Mouse (Mus musculus) right cerebral cortex, postnatal 14 days (tissue): ENCODE measurements around the gene Aurka.

Source experiments
- DNase-seq: peaks from one replicate; pipeline ENCODE4 v3.0.0; 2022

The Aurka gene

DNA sequence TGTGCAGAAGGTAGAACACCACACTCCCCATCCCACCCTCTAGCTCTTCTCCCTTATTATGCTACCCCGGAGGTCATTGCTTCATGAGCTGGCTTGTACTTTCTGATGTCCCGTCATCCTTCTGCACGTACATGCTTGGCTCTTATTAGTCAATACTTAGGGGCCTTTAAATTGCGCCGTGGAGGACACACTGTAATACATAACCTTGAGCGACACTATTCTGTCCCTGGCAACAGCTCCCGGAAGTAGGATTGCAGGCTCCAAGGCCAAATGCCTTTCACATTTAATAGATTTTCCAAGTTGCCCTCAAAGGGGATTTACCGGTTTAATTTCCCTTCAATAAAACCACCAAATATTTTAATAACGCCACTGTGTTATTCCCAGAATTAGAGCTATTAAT lies 58.6 kb downstream of the Aurka start:
- no peak for DNase-seq

DNA sequence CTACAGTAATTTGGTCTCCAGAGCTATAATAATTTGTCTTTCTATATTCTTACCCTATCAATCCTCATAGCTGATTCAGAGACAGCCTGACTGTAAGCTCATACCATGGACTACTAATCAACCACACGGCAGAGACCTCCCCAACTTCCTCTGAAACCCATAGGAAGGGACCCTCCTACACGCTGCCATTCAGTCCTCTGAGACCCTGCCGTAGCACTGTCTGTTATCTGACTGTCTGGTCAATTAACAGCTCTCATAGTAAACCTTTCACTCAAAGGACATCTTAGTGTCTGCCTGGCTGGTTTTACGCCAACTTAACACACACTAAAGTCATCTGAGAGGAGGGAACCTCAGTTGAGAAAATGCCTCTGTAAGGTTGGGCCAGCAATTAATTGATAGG lies 63.8 kb downstream of the Aurka start:
- DNase-seq, result no peak
